Mouse (Mus musculus) adrenal gland, adult 18-20 months (tissue): ENCODE data around the gene Cluh. TPM values are rescaled to one million over a fixed set of nuclear protein-coding genes. Genes with fewer than 3 reads are reported as not detected.

Experiments
- DNase-seq, 2 experiments: peaks; one replicate each; pipeline ENCODE4 v3.0.0; 2021 to 2022; ENCODE audit warnings: low spot score in 2 of 2
- total RNA-seq, 2 experiments: library from RNA; stranded (reverse); gene quantifications; 1 replicate in 1 of 2; 2 replicates in 1 of 2; pipeline ENCODE4 v1.2.3; 2021

Cluh gene
- total RNA-seq, 2 experiments from 2014 or later: 203 to 205 TPM

- DNase-seq: no peak
Measured at GRCm38 (mm10) chr11:74672901-74673513, 23.7 kb downstream of the Cluh start.

- no peak for DNase-seq
Measured at GRCm38 (mm10) chr11:74673561-74673960, 24.3 kb downstream of the Cluh start.

GRCm38 (mm10) chr11:74674713-74675112, 25.4 kb downstream of the Cluh start:
- DNase-seq: no peak

GRCm38 (mm10) chr11:74675156-74675555, 25.9 kb downstream of the Cluh start:
- DNase-seq: no peak

GRCm38 (mm10) chr11:74692151-74692550, 42.9 kb downstream of the Cluh start:
- no peak for DNase-seq

DNA sequence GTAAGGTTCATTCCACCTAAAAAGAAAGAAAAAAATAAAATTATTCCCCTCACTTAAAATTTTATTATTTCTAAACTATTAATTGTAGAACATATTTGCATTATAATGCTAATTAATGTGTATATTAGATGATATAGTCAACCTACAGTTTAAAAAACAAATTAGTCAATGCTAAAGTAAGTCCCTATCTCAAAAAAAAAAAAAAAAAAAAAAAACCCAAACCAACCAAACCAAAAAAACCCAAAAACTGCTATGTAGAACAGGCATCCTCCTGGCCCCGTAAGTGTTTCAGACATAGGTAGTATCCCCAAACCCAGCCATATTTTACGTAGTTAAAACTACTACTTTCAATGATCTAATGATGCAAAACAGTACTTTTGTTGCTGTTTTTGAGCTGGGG, 50.2 kb downstream of the Cluh start:
- no peak for DNase-seq

DNA sequence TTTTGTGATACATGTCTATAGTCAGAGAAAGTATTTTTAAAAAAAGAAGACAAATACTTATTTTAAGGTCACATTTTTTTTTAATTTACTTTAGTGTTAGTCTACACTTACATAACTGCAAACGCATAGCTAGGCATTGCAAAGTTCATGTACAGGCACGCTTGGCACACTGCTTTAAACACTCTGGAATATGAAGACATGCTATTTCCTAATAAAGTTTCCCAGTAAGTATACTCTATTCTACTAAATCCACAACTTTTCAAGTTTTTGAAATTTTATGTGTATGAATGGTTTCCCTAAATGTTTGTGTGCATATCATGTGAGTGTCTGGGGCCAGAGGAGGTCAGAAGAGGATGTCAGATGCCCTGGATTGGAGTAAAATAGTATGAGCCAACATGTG, 54.8 kb downstream of the Cluh start:
- no peak for DNase-seq

- DNase-seq: no peak
Measured at GRCm38 (mm10) chr11:74708781-74709180, 59.5 kb downstream of the Cluh start.

DNA sequence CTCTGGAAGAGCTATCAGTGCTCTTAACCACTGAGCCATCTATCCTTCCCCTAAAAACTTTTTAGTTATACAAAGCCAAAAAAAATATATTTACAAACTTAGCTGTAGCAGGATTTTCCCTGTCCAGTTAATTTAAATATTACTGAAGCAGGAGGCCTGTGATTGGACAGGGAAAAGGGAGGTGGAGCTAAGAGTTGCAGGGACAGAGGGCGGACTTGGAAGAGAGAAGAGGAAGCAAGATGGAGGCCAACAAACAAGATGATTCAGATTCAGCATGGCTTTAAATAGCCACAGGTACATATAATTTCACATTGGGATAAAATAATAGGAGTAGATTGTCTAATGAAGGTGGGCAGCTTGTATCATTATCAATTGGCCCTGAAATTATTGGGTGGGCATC, 61.4 kb downstream of the Cluh start:
- no peak for DNase-seq

GRCm38 (mm10) chr11:74715971-74716525, 66.8 kb downstream of the Cluh start:
- no peak for DNase-seq

Other genes with a start within 250 kb of the Cluh start
- 10 to 100 TPM in 1 of 2 experiments, 1 to 10 TPM in 1; 8.2 to 10.9 TPM for gene Rap1gap2, start 38.6 kb upstream of the Cluh start, total RNA-seq
- 1 to 10 TPM; 3.0 to 3.7 TPM for gene Ccdc92b, start 29.9 kb upstream of the Cluh start, total RNA-seq
- 100 to 1,000 TPM; 185 to 188 TPM for gene Pafah1b1, start 75.2 kb downstream of the Cluh start, total RNA-seq
- 10 to 100 TPM; 30.8 to 42.7 TPM for gene Mettl16, start 121.3 kb downstream of the Cluh start, total RNA-seq
- gene Mnt, start 181.4 kb downstream of the Cluh start, total RNA-seq: 10 to 100 TPM; 18.3 to 28.9 TPM
- 10 to 100 TPM; 15.9 to 27.5 TPM for gene Sgsm2, start 247.6 kb downstream of the Cluh start, total RNA-seq
- gene Tsr1, start 248.6 kb downstream of the Cluh start, total RNA-seq: 10 to 100 TPM; 46.8 to 57.1 TPM